Mouse (Mus musculus): Measurements from ENCODE around the gene Otx1.

Otx1 gene

GRCm38 (mm10) chr11:21999396-22000315 is 3.0 kb downstream of the Otx1 start:
- peak; percentile 20 for DNase-seq (ENCODE audit: low read depth, low spot score)

- peak; percentile 23 for DNase-seq (ENCODE audit: low read depth, low spot score)
Measured at GRCm38 (mm10) chr11:21998141-21999047, 4.3 kb downstream of the Otx1 start.

- peak; percentile 28 for DNase-seq (ENCODE audit: low read depth, low spot score)
Measured at GRCm38 (mm10) chr11:21997561-21998140, 5.0 kb downstream of the Otx1 start.

DNA sequence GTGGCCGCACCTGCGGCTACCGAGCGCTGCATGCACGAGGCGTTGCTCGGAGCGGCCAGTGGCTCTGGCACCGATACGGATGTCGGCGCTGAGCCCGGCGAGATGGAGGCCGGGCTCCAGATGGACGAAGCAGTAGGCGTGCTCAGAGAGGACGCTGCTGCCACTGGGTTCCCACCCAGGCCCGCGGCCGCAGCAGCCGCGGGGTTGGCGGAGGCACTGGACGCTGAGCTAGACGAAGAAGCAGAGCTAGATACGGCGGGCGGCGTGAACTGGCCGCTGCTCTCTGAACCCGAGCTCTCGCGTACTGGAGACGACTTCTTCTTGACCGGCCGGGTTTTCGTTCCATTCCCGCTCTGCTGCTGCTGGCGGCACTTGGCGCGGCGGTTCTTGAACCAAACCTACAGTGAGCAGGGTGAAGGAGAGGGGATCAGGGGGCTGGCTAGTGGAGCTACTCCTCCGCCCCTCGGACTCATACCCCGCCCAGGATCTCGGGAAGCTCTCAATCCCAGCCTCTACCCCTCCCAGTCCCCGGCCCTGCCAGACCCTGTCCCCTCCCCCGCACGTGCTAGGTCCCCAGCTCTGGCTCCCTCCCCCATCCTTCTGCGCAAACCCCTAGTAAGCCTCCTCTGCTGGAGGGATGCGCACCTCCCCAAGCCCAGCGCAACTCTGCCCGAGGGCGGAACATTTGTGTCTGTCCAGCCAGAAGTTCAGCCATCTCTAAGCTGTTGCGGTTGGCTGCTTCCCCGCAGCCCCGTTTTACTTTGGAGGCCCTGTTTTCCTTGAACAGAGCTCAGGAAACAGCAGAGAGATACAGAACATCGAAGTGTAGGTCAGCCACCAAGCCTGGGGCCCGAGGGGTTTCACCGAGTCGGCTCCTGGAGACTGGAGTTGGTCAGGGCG is 5.8 kb downstream of the Otx1 start:
- DNase-seq (ENCODE audit: low read depth, low spot score), result peak; percentile 25

DNA sequence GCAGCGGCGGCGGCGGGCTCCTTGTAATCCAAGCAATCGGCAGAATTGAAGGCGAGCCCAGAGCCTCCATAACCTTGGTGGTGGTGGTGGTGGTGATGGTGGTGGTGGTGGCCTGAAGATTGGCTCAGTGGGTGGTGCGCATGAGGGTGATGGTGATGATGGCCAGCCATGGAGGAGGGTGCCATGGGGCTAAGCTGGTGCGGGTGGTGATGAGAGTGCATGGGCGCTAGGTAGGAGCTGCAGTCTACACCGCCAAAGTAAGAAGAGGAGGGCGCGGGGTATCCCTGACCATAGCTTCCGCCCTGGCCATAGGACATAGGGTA is 6.4 kb downstream of the Otx1 start:
- DNase-seq (ENCODE audit: low read depth, low spot score), result no peak

- DNase-seq (ENCODE audit: low read depth, low spot score), result peak; percentile 26
Measured at GRCm38 (mm10) chr11:21995534-21996324, 7.0 kb downstream of the Otx1 start.

GRCm38 (mm10) chr11:21994377-21995370 is 8.0 kb downstream of the Otx1 start:
- peak; percentile 18 for DNase-seq (ENCODE audit: low read depth, low spot score)

GRCm38 (mm10) chr11:21993597-21994376 is 8.9 kb downstream of the Otx1 start:
- DNase-seq (ENCODE audit: low read depth, low spot score), result peak; percentile 40

GRCm38 (mm10) chr11:21992761-21993596 is 9.7 kb downstream of the Otx1 start:
- peak; percentile 33 for DNase-seq (ENCODE audit: low read depth, low spot score)

- no peak for DNase-seq (ENCODE audit: low read depth, low spot score)
Measured at GRCm38 (mm10) chr11:21988398-21988946, 14.2 kb downstream of the Otx1 start.

GRCm38 (mm10) chr11:21985118-21985517 is 17.6 kb downstream of the Otx1 start:
- no peak for DNase-seq (ENCODE audit: low read depth, low spot score)

- no peak for DNase-seq (ENCODE audit: low read depth, low spot score)
Measured at GRCm38 (mm10) chr11:21974005-21974531, 28.6 kb downstream of the Otx1 start.

DNA sequence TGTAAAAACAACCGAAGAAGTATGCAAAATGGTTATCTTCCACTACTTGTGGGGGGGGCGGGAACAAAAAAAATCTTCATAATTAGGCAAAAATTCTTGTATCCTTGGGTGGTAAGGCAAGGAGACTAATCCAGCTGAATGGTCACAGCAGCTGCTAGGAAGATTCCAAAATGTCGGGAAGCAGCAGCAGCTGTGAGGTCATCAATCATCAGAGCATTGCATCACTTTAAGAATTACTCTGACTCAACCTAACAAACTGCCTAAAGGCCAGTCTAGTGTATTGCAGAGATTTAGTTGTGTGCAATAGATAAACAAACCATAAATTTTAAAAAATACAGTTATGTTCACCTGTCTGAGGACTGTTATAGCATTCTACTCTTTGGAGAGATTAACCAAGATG is 29.1 kb downstream of the Otx1 start:
- no peak for DNase-seq (ENCODE audit: low read depth, low spot score)

DNA sequence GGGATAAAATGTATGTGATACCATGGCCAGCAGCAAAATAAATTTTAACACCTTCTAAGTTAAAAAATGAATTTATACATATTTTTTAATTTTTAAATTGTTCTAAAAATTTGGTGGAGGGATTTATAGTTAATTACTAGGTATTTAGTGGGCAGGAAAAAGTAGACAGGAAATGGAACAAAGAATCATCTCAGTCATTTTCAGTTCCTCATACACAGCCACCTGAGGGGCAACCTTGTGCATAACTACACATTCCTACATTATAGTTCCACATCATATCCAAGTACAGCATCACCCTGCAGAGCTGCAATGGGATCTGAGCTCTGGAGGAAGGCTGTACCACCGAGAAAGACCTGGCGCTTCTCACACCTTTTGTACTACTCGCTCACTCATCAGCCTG is 33.8 kb downstream of the Otx1 start:
- DNase-seq (ENCODE audit: low read depth, low spot score), result no peak

DNA sequence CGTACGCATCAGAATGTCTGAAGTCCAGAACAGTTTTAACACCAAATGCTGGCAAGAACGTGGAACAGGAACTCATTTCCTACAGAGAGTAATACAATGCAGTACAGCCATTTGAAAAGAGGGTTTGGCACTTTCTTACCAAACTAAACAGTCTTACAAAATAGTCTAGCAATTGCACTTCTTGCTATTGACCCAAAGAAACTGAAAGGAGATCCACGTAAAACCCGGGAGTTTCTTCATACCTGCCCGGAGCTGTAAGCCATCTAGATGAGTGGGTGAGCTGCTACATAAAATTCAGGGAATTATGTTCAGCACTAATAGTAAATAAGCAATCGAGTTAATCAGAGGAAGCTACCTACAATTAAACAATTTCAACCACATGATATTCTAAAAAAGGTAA is 47.5 kb downstream of the Otx1 start:
- DNase-seq (ENCODE audit: low read depth, low spot score), result no peak

DNA sequence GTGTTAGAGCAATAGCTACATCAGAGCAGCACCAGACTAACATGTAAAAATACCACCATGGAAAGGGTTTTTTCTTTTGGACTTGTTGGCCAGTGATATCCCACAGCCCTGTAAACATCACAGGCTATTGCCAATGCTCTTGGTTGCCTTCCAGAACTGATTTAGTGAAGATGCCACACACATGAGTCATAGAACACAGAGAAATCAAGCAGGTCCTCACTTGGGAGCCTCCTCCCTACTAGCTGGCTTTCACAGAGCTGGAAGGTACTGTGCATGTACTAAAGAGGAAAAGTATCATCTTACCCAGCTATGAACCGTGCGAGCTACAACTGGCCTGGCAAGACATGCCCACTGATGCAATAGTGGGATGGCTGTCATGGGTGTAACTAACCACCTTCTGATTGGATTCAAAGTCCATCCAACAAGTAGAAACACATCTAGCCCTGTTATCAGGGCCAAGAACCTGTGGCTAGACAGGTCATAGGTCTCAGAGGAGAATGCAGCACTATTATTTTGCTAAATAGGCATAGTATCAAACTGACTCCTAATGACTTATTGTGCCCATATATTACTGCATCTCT is 51.0 kb downstream of the Otx1 start:
- no peak for DNase-seq (ENCODE audit: low read depth, low spot score)
